Mouse (Mus musculus) liver, postnatal 0 days (tissue): ENCODE measurements around the gene Nav3. TPM values are rescaled to one million over a fixed set of nuclear protein-coding genes. Genes with fewer than 3 reads are reported as not detected.

Experiments used
- ATAC-seq: fragments of 200-750 bp; cut with Nextera tagmentation; 2 replicates; pipeline ENCODE4 v1.8.0; 2017; ENCODE audit warnings: mild to moderate bottlenecking, moderate library complexity
- DNase-seq: peaks from one replicate; pipeline ENCODE4 v3.0.0-alpha.2; 2016
- H3K27ac ChIP-seq: fragments of 300-500 bp; sonication (generic); 2 replicates; pipeline ENCODE4 v1.5.1; 2014; ENCODE audit warnings: antibody characterized with exemption, moderate library complexity, mild to moderate bottlenecking, low read depth
- H3K27me3 ChIP-seq: fragments of 300-500 bp; sonication (generic); 2 replicates; pipeline ENCODE4 v1.6.1; 2014; ENCODE audit warnings: low read length, control low read depth, mixed read lengths; ENCODE audit not compliant: insufficient read depth
- H3K36me3 ChIP-seq: fragments of 300-500 bp; sonication (generic); replicated peaks from 2 replicates; pipeline ENCODE4 v1.6.1; 2014; ENCODE audit warnings: mild to moderate bottlenecking, control low read depth, low read length, moderate library complexity, mixed read lengths; ENCODE audit not compliant: insufficient read depth
- H3K4me1 ChIP-seq: fragments of 300-500 bp; sonication (generic); 2 replicates; pipeline ENCODE4 v1.6.1; 2014; ENCODE audit warnings: antibody characterized with exemption, mild to moderate bottlenecking, control low read depth; ENCODE audit not compliant: insufficient read depth
- H3K4me2 ChIP-seq: fragments of 300-500 bp; sonication (generic); 2 replicates; pipeline ENCODE4 v1.6.1; 2014; ENCODE audit warnings: low read depth, mild to moderate bottlenecking, low read length, moderate library complexity, mixed read lengths
- H3K4me3 ChIP-seq: fragments of 300-500 bp; sonication (generic); 2 replicates; pipeline ENCODE4 v1.5.1; 2014; ENCODE audit warnings: low read depth, low read length
- H3K9ac ChIP-seq: fragments of 300-500 bp; sonication (generic); replicated peaks from 2 replicates; pipeline ENCODE4 v1.6.1; 2014; ENCODE audit warnings: mild to moderate bottlenecking, moderate library complexity
- H3K9me3 ChIP-seq: fragments of 300-500 bp; sonication (generic); 2 replicates; pipeline ENCODE4 v1.6.1; 2016; ENCODE audit warnings: mild to moderate bottlenecking, control low read depth, low read length, mixed read lengths
- CTCF ChIP-seq: sonication (generic); IDR thresholded peaks from 2 replicates; pipeline ENCODE4 v1.5.1; 2016; ENCODE audit warnings: antibody characterized with exemption, low read depth
- EP300 ChIP-seq: IDR thresholded peaks from 2 replicates; pipeline ENCODE4 v1.6.1; 2016; ENCODE audit warnings: antibody characterized with exemption, low read depth, mild to moderate bottlenecking
- whole genome bisulfite sequencing: fragments of 180-500 bp; shearing (Covaris S2); extraction: QIAGEN DNeasy Blood & Tissue Kit; methylation state at CpG from one replicate; pipeline ENCODE4 v1.1.7; 2014; ENCODE audit not compliant: insufficient replicate concordance; 5-methylcytosine and 5-hydroxymethylcytosine counted together
- polyA plus RNA-seq: library from polyadenylated mRNA; unstranded; fragments of >200 nt; fragmentation: Nextera tagmentation; extraction: Ambion mirVana; gene quantifications from 2 replicates; pipeline ENCODE4 v1.2.1, GENCODE M21; 2015

The Nav3 gene
- polyA plus RNA-seq, 1 experiment from 2014 or later: 0.04 TPM

- H3K4me1 ChIP-seq: no peaks in the 10 kb centered on the region
- H3K4me3 ChIP-seq: no peak overlapping the region
- H3K4me2 ChIP-seq: no peak overlapping the region
- H3K27ac ChIP-seq: no peak overlapping the region
- 81% methylated on average over 17 of the region's 17 CpGs for WGBS
- ATAC-seq: no peak
- no peaks in the 10 kb centered on the region for H3K27me3 ChIP-seq
- no peak for TF ChIP-seq EP300
- no peak for TF ChIP-seq CTCF
- H3K9me3 ChIP-seq: no peaks in the 10 kb centered on the region
- no peaks in the 10 kb centered on the region for H3K36me3 ChIP-seq
- H3K9ac ChIP-seq: no peak overlapping the region
- DNase-seq: no peak
Measured at GRCm38 (mm10) chr10:109758921-109759600, 696.9 kb downstream of the Nav3 start.

DNA sequence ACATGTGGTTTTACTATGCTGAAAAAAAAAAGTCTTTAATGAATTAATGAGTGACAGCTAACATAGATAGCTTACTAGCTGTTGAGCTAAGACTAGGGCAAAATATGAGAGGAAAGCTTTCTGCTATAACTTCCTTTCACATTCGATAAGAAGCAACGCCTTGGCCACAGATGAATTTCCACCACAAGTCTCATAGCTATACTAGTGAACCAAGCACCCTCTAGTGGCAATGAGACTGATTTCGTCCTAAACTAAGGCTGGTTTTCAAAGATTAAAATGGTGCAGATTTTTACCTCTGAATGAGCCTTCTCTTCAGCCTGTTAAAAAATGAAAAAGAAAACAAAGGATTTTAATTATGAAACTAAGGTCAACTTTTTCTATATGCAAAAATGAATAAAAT, 709.1 kb downstream of the Nav3 start:
- no peak overlapping the region for H3K9ac ChIP-seq
- DNase-seq (no peak), ATAC-seq (no peak)
- H3K4me3 ChIP-seq: no peak overlapping the region
- H3K36me3 ChIP-seq: no peaks in the 10 kb centered on the region
- H3K4me2 ChIP-seq: no peak overlapping the region
- no peak overlapping the region for H3K27ac ChIP-seq
- WGBS: 26% methylated on average over 3 of the region's 3 CpGs
- no peak for TF ChIP-seq EP300
- peak; percentile 35 for TF ChIP-seq CTCF
- H3K9me3 ChIP-seq: no peaks in the 10 kb centered on the region
- no peaks in the 10 kb centered on the region for H3K27me3 ChIP-seq
- H3K4me1 ChIP-seq: no peaks in the 10 kb centered on the region

DNA sequence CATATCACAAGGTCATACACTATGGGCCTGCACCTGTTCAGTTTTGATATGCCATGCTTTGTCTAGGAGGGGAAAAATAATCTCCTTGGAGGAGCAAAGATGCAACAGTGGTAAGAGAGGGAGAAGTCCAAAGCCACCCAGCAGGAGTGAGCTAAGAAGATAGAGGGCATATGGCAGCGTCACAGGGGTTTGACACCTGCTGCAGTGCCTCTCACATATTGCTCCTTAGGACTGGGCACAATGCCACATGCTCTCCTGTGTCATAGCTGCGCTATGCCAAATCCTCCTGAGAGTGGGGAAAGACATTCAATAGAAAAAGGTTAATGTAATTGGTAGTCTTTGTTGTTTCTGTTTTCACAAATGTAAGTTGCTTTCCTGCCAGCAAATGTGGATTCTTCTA, 714.3 kb downstream of the Nav3 start:
- Histone ChIP-seq H3K4me2 (no peak overlapping the region), H3K4me1 (no peaks in the 10 kb centered on the region), H3K9me3 (no peaks in the 10 kb centered on the region), H3K4me3 (no peak overlapping the region), H3K27me3 (no peaks in the 10 kb centered on the region), H3K36me3 (no peaks in the 10 kb centered on the region), H3K27ac (no peak overlapping the region), H3K9ac (no peak overlapping the region)
- TF ChIP-seq EP300 (no peak), CTCF (no peak)
- ATAC-seq (no peak), DNase-seq (no peak)
- WGBS: 68% methylated on average over 2 of the region's 2 CpGs

DNA sequence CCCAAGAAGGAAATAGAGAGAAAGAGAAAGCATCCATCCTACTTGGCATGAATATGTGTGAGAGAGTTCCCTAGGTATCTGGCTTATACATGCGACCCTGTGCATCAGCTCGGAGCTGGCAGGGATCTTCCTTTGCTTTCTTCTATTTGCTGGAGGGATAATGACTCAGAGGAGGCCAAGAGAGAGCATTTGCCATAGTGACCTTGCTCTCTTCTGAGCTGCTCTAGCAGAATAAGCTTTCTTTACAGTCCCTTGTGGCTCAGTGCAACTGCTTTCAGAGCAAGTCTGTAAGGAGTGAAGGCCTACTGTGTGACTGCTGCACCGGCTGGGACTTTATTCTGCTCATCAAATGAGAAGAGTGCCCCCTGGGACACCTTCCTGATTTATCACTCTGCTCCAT, 715.7 kb downstream of the Nav3 start:
- no peak for TF ChIP-seq CTCF
- no peak for TF ChIP-seq EP300
- WGBS: 61% methylated on average over 3 of the region's 3 CpGs
- ATAC-seq (no peak), DNase-seq (no peak)
- Histone ChIP-seq H3K9me3 (no peaks in the 10 kb centered on the region), H3K4me2 (no peak overlapping the region), H3K4me3 (no peak overlapping the region), H3K4me1 (no peaks in the 10 kb centered on the region), H3K36me3 (no peaks in the 10 kb centered on the region), H3K9ac (no peak overlapping the region), H3K27me3 (no peaks in the 10 kb centered on the region), H3K27ac (no peak overlapping the region)

DNA sequence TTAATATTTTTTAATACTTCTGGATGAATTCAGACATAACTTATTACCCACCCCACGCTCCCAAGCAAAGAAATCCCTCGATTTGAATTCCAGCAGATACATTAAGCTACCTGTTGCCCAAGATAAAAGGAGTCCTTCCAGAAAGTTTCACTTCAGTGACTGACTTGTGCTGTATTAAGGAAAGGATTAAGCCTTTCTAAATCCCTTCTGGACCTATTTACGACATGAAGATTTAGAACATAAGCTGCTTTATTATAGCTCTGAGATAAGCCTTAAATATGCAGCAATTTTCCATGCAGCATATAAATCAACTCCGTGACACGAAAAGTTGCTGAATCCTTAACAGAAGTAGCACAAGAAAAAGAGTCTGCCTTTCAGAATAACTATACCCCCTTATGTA, 732.4 kb downstream of the Nav3 start:
- Histone ChIP-seq H3K4me2 (no peak overlapping the region), H3K9ac (no peak overlapping the region), H3K4me1 (no peaks in the 10 kb centered on the region), H3K36me3 (no peaks in the 10 kb centered on the region), H3K4me3 (no peak overlapping the region), H3K27me3 (no peaks in the 10 kb centered on the region), H3K9me3 (no peaks in the 10 kb centered on the region), H3K27ac (no peak overlapping the region)
- DNase-seq (no peak), ATAC-seq (no peak)
- 68% methylated on average over 5 of the region's 5 CpGs for WGBS
- TF ChIP-seq EP300 (no peak), CTCF (no peak)

DNA sequence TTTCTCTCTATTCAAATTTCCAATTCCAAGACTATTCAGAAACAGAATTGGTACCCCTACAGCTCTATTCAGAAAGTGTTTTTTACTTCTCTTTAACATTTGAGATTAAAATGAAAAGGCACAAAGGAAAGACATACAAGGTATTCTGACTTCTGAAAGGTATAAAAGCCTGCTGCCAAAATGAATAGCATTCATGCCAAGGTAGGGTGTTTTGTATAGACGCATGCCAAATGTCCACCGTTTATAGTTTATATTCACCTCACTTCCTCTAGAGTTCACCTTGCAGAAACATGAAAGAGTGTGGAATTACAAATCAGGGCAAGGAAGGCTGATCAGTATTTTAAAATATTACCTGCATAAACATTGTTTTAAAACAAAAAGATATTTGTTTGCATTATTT, 737.2 kb downstream of the Nav3 start:
- Histone ChIP-seq H3K9me3 (no peaks in the 10 kb centered on the region), H3K27me3 (no peaks in the 10 kb centered on the region), H3K36me3 (no peaks in the 10 kb centered on the region), H3K27ac (no peak overlapping the region), H3K9ac (no peak overlapping the region), H3K4me3 (no peak overlapping the region), H3K4me1 (no peaks in the 10 kb centered on the region), H3K4me2 (no peak overlapping the region)
- DNase-seq (no peak), ATAC-seq (no peak)
- TF ChIP-seq EP300: no peak
- TF ChIP-seq CTCF: no peak
- 75% methylated on average over 2 of the region's 2 CpGs for WGBS

DNA sequence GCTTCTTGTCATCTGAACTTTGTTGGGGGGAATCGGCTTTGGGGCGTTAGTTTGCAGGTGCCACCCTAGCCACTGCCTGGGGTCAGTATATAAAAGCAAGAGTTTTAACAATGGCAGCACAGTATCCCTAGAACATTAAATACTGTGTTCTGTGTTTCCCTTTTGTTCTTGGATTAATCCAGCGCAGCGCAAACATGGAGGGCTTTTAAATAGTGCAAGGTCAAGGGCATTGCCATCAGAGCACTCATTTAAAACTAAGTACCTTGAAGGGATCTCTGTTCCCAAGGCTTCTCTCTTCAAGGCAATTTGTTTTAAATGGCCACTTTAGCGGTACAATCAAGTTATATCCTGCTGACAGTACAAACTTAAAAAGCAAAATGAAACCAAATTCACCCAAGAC, 737.6 kb downstream of the Nav3 start:
- no peak overlapping the region for H3K4me3 ChIP-seq
- H3K9ac ChIP-seq: no peak overlapping the region
- ATAC-seq: no peak
- WGBS: 85% methylated on average over 5 of the region's 5 CpGs
- no peaks in the 10 kb centered on the region for H3K4me1 ChIP-seq
- H3K4me2 ChIP-seq: no peak overlapping the region
- no peak for TF ChIP-seq CTCF
- TF ChIP-seq EP300: no peak
- no peak for DNase-seq
- no peaks in the 10 kb centered on the region for H3K9me3 ChIP-seq
- no peaks in the 10 kb centered on the region for H3K36me3 ChIP-seq
- no peaks in the 10 kb centered on the region for H3K27me3 ChIP-seq
- no peak overlapping the region for H3K27ac ChIP-seq
